Mouse (Mus musculus): Measurements from ENCODE around the gene Col1a2. TPM values are rescaled to one million over a fixed set of nuclear protein-coding genes. Genes with fewer than 3 reads are reported as not detected.

Col1a2 gene
- polyA plus RNA-seq, 1 experiment = 9.0 TPM

DNA sequence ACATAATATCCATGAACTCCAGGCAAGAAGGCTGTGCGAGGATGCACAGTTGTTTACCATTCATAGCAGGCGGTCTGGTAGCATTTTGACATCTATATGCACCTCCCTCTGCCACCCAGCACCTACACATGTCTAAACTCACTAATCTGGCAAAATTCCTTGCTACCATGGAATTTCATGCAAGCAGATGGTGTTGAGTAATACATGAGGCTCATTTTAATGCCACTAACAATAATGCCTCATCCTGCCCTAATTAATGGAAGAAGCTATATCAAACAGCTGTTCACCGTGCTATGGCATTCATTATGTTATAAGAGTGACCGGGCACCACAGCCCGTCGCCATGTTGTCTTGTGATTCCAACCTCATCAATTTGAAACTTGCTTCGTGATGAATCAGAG lies 23.8 kb downstream of the Col1a2 start:
- TF ChIP-seq POLR2A (IDR thresholded peaks at IDR 0.05; ENCODE audit: borderline replicate concordance, insufficient read depth, low read length) = no peak
- no peak for TF ChIP-seq CTCF (IDR thresholded peaks at IDR 0.05; ENCODE audit: borderline replicate concordance, insufficient read depth, low read depth, low read length)
- H3K4me3 ChIP-seq (replicated peaks; ENCODE audit: insufficient read depth, low read depth, low read length) = no peak overlapping the region
- DNase-seq = no peak
- H3K4me1 ChIP-seq (ENCODE audit: control insufficient read depth, insufficient read depth, low read length) = no peaks in the 10 kb centered on the region
- H3K27ac ChIP-seq (ENCODE audit: insufficient read depth, low read length) = no peak overlapping the region
- H3K27me3 ChIP-seq (ENCODE audit: control insufficient read depth, insufficient read depth, low read length) = no peaks in the 10 kb centered on the region
- 81% methylated on average over 7 of the region's 7 CpGs for WGBS

DNA sequence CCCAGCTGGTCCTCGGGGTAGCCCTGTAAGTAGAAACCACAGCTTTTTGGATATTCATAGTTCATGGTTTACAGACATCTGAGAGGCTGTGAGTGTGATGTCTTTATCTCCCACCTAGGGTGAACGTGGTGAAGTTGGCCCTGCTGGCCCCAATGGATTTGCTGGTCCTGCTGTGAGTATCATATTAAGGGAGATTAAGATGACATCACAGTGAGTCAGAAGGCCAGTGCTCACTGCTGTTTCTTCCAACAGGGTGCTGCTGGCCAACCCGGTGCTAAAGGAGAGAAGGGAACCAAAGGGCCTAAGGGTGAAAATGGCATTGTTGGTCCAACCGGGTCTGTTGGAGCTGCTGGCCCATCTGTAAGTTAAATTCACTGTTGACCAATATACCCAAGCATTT lies 26.4 kb downstream of the Col1a2 start:
- DNase-seq = no peak
- Histone ChIP-seq H3K4me3 (replicated peaks; ENCODE audit: insufficient read depth, low read depth, low read length) (no peak overlapping the region), H3K27ac (ENCODE audit: insufficient read depth, low read length) (no peak overlapping the region), H3K27me3 (ENCODE audit: control insufficient read depth, insufficient read depth, low read length) (no peaks in the 10 kb centered on the region), H3K4me1 (ENCODE audit: control insufficient read depth, insufficient read depth, low read length) (no peaks in the 10 kb centered on the region)
- no peak for TF ChIP-seq POLR2A (IDR thresholded peaks at IDR 0.05; ENCODE audit: borderline replicate concordance, insufficient read depth, low read length)
- TF ChIP-seq CTCF (IDR thresholded peaks at IDR 0.05; ENCODE audit: borderline replicate concordance, insufficient read depth, low read depth, low read length) = no peak
- 72% methylated on average over 4 of the region's 4 CpGs for WGBS

DNA sequence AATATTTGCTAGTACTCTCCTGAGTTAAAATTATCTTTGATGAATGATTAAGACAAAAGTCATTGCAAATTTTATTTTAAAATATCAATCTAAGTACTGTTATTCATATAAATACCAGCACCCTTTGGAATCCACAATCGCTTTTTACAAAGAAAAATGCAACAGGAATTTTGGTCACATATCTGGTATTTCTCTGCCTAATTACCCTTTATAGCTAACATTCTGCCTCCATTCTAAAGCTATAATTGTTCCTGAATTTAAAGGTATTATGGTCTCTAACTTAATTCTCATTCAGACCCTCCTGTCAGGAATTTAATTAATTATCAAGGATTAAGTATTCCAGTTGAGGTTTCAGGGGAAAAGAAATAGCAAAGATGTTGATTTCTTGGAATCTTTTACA lies 28.3 kb downstream of the Col1a2 start:
- no peak for DNase-seq
- Histone ChIP-seq H3K4me1 (ENCODE audit: control insufficient read depth, insufficient read depth, low read length) (no peaks in the 10 kb centered on the region), H3K4me3 (replicated peaks; ENCODE audit: insufficient read depth, low read depth, low read length) (no peak overlapping the region), H3K27ac (ENCODE audit: insufficient read depth, low read length) (no peak overlapping the region), H3K27me3 (ENCODE audit: control insufficient read depth, insufficient read depth, low read length) (no peaks in the 10 kb centered on the region)
- no peak for TF ChIP-seq POLR2A (IDR thresholded peaks at IDR 0.05; ENCODE audit: borderline replicate concordance, insufficient read depth, low read length)
- TF ChIP-seq CTCF (IDR thresholded peaks at IDR 0.05; ENCODE audit: borderline replicate concordance, insufficient read depth, low read depth, low read length) = no peak
- 94% methylated on average over 1 of the region's 1 CpGs for WGBS

DNA sequence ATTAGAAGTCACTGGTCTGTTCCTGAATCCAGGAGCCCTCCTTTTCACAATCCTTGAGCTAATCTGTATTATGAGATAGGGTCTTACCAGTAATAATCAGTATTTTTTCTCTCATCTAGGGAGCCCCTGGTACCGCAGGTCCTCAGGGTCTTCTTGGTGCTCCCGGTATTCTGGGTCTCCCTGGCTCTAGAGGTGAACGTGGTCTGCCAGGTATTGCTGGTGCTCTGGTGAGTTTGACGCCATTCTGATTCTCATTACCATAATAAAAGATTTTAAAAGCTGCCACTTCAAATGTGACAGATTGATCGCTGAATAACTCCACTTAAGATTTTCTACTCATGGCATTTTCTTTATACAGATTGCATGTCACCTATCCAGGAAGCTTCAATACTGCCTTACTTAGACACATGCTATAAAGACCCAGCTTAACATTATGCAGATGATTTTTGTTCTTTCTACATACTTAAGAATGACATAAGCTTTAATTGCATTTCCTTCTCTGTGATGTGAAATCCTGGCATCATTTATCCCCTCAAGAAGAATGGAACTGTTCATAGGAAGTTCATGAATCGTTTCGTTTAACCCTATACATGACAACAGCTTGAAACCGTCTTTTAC lies 30.0 kb downstream of the Col1a2 start:
- TF ChIP-seq POLR2A (IDR thresholded peaks at IDR 0.05; ENCODE audit: borderline replicate concordance, insufficient read depth, low read length) = no peak
- no peak for TF ChIP-seq CTCF (IDR thresholded peaks at IDR 0.05; ENCODE audit: borderline replicate concordance, insufficient read depth, low read depth, low read length)
- 77% methylated on average over 8 of the region's 8 CpGs for WGBS

DNA sequence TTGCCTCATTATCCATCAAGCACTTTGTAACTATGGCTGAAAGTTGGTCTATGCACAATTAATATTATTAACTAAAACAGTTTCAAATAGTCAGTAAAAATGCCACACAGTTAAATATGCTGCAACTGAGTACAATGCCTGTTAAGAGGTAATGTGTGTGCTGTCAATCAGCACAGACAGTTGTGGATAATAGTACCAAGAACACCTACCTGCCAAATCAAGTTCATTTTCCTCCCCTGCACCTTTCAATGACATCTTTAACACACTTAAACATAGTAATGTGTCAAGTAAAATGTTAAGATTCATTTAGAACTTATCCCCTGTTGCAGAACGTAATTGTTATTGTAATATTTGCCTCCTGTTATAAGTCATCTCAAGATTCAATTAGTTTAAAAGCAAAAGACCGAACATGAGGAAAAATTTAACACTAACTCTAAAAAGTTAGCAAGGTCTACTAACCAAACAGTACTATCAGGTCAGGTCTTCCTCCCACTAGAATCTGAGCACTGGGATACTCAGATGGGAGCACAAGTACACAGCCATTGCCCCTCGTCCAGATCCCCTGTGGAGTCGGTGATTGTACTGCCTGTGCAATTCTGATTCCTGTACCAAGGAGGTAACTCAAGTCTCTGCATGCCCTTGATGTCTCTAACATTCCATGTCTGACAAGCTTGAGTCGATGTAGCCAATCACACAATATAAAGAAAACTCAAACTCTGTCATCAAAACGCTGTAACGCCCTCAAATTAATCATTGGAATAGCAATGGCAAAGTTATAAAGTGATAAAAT lies 37.5 kb downstream of the Col1a2 start:
- TF ChIP-seq POLR2A (IDR thresholded peaks at IDR 0.05; ENCODE audit: borderline replicate concordance, insufficient read depth, low read length) (no peak), CTCF (IDR thresholded peaks at IDR 0.05; ENCODE audit: borderline replicate concordance, insufficient read depth, low read depth, low read length) (no peak)
- Histone ChIP-seq H3K4me1 (ENCODE audit: control insufficient read depth, insufficient read depth, low read length) (no peaks in the 10 kb centered on the region), H3K27me3 (ENCODE audit: control insufficient read depth, insufficient read depth, low read length) (no peaks in the 10 kb centered on the region), H3K4me3 (replicated peaks; ENCODE audit: insufficient read depth, low read depth, low read length) (no peak overlapping the region), H3K27ac (ENCODE audit: insufficient read depth, low read length) (no peak overlapping the region)
- 82% methylated on average over 7 of the region's 7 CpGs for WGBS
- DNase-seq = no peak

More for the DNA sequence above, 30.0 kb downstream of the Col1a2 start:
- Histone ChIP-seq H3K4me1 (ENCODE audit: control insufficient read depth, insufficient read depth, low read length) (no peaks in the 10 kb centered on the region), H3K27ac (ENCODE audit: insufficient read depth, low read length) (no peak overlapping the region), H3K4me3 (replicated peaks; ENCODE audit: insufficient read depth, low read depth, low read length) (no peak overlapping the region), H3K27me3 (ENCODE audit: control insufficient read depth, insufficient read depth, low read length) (no peaks in the 10 kb centered on the region)
- DNase-seq = no peak

DNA sequence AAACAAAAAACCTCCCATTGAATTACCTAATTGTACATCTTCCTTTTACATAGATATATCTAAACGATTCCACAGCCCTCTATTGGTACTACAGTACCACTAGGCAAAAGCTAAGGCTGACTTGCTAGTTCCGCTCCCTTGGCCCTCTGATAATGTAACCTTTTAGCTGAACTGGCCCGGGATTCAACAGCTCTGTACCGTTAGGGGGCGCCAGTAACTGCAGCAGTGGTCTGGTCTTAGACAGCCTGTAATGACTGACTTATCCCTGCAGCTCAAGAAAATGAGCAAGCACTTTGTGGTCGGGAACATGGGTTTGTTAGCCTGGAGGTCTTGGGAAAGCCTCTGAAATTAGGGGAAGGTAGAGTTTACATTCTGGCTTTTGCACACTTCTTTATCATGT lies 39.9 kb downstream of the Col1a2 start:
- no peaks in the 10 kb centered on the region for H3K27me3 ChIP-seq (ENCODE audit: control insufficient read depth, insufficient read depth, low read length)
- no peaks in the 10 kb centered on the region for H3K4me1 ChIP-seq (ENCODE audit: control insufficient read depth, insufficient read depth, low read length)
- H3K4me3 ChIP-seq (replicated peaks; ENCODE audit: insufficient read depth, low read depth, low read length) = no peak overlapping the region
- peak; percentile 19 to 30 for DNase-seq
- no peak for TF ChIP-seq POLR2A (IDR thresholded peaks at IDR 0.05; ENCODE audit: borderline replicate concordance, insufficient read depth, low read length)
- peak; percentile 37; the same call in 1 of the 2 replicates for TF ChIP-seq CTCF (IDR thresholded peaks at IDR 0.05; ENCODE audit: borderline replicate concordance, insufficient read depth, low read depth, low read length)
- WGBS = 50% methylated on average over 6 of the region's 6 CpGs
- no peak overlapping the region for H3K27ac ChIP-seq (ENCODE audit: insufficient read depth, low read length)

DNA sequence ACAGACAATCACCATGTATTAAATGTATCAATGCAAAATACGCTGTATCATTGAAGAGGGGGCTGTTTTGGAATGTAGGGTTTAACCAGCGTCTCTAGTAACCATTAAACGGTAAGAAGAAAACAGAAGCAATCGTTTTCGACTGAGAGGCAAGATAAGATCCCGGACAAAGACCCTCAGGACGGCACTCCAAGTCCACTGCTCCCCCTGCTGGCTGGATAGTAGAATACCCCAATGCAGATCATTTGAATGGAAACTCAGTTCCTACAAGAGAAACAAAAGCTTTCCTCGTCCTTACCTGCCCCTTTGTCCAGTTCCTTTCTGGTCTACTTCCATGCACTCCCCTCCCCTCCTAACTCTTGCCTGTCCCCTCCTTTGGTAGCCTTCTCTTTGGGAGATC lies 41.1 kb downstream of the Col1a2 start:
- TF ChIP-seq POLR2A (IDR thresholded peaks at IDR 0.05; ENCODE audit: borderline replicate concordance, insufficient read depth, low read length) = no peak
- peak; percentile 57; the same call in 1 of the 2 replicates for TF ChIP-seq CTCF (IDR thresholded peaks at IDR 0.05; ENCODE audit: borderline replicate concordance, insufficient read depth, low read depth, low read length)

DNA sequence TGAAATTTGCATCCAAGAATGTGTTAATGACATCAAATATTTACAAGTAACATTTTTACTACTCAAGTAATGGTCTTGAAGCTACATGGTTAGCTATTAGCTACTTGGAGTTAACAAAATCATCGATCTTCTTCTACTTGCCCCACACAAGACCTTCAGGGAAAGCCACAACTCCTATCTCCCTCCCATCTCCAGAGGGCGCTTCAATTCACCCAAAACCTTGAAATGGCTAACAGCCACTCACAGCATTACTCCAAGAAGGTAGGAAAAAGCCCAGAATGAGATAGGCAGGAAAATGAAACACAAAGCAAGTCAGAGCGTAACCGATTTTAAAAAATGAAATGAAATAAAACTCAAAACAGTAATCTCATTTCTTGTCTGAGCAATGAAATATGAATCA lies 44.3 kb downstream of the Col1a2 start:
- no peaks in the 10 kb centered on the region for H3K27me3 ChIP-seq (ENCODE audit: control insufficient read depth, insufficient read depth, low read length)
- no peak overlapping the region for H3K27ac ChIP-seq (ENCODE audit: insufficient read depth, low read length)
- peak; percentile 16 to 17 for DNase-seq
- TF ChIP-seq POLR2A (IDR thresholded peaks at IDR 0.05; ENCODE audit: borderline replicate concordance, insufficient read depth, low read length) (no peak), CTCF (IDR thresholded peaks at IDR 0.05; ENCODE audit: borderline replicate concordance, insufficient read depth, low read depth, low read length) (peak; percentile 26; the same call in 1 of the 2 replicates)
- 76% methylated on average over 4 of the region's 4 CpGs for WGBS
- no peak overlapping the region for H3K4me3 ChIP-seq (replicated peaks; ENCODE audit: insufficient read depth, low read depth, low read length)
- H3K4me1 ChIP-seq (ENCODE audit: control insufficient read depth, insufficient read depth, low read length) = no peaks in the 10 kb centered on the region

More for the DNA sequence above, 41.1 kb downstream of the Col1a2 start:
- Histone ChIP-seq H3K4me1 (ENCODE audit: control insufficient read depth, insufficient read depth, low read length) (no peaks in the 10 kb centered on the region), H3K4me3 (replicated peaks; ENCODE audit: insufficient read depth, low read depth, low read length) (no peak overlapping the region), H3K27ac (ENCODE audit: insufficient read depth, low read length) (no peak overlapping the region), H3K27me3 (ENCODE audit: control insufficient read depth, insufficient read depth, low read length) (no peaks in the 10 kb centered on the region)
- WGBS = 37% methylated on average over 8 of the region's 8 CpGs
- DNase-seq = peak; percentile 21 to 30
